In genomic region chr8:70672325-70673078, GRCm38 (mm10) we compare ENCODE assay signal across 8 mouse cellular contexts. TPM values are rescaled to one million over a fixed set of nuclear protein-coding genes. Genes with fewer than 3 reads are reported as not detected.
DNase-seq lines count a peak whose midpoint lies in the region; ATAC-seq and TF ChIP-seq lines count a peak whose summit lies in the region.

No protein-coding gene starts in this region.

- WGBS in intestine, embryonic 15.5 days: 37% methylated on average over 19 of the region's 19 CpGs
- 39% methylated on average over 19 of the region's 19 CpGs for WGBS in neural tube, embryonic 13.5 days

- peak overlapping the region; percentile 52 for H3K9ac ChIP-seq in intestine, embryonic 15.5 days
- H3K9ac ChIP-seq in neural tube, embryonic 13.5 days: peak overlapping the region; percentile 72

- peak; percentile 32 for ATAC-seq in intestine, embryonic 15.5 days
- peak; percentile 58 for ATAC-seq in neural tube, embryonic 13.5 days (ENCODE audit: low read depth)

- TF ChIP-seq POLR2A in cortical plate, adult 2 months (IDR thresholded peaks at IDR 0.05; ENCODE audit: extremely low read depth, insufficient read depth, low read length): no peak

- peaks cover 6% of the 10 kb centered on the region; the same call in 1 of the 2 replicates for H3K36me3 ChIP-seq in intestine, embryonic 15.5 days
- H3K36me3 ChIP-seq in neural tube, embryonic 13.5 days: peaks cover 7% of the 10 kb centered on the region; the same call in 1 of the 2 replicates

- TF ChIP-seq CTCF in layer of hippocampus, adult 2 months (conservative IDR thresholded peaks at IDR 0.05): no peak
- TF ChIP-seq CTCF in cortical plate, adult 2 months (IDR thresholded peaks at IDR 0.05; ENCODE audit: extremely low read depth, insufficient read depth, low read length): 0 out of 2 replicates have a peak, but pooled peaks have one; percentile 4

- no peaks in the 10 kb centered on the region for H3K27me3 ChIP-seq in intestine, embryonic 15.5 days (replicated peaks)
- H3K27me3 ChIP-seq in neural tube, embryonic 13.5 days: no peaks in the 10 kb centered on the region

- no peak for DNase-seq in layer of hippocampus, adult 2 months (ENCODE audit: low spot score in 2 of 2)
- DNase-seq in layer of hippocampus, adult 9-11 months: no peak
- DNase-seq in ovary, postnatal 14 days (ENCODE audit: low spot score): no peak
- DNase-seq in cerebellum, adult 8-10 months: no peak
- DNase-seq in thymus, adult 18-20 months: no peak

- H3K9me3 ChIP-seq in intestine, embryonic 15.5 days: no peaks in the 10 kb centered on the region
- no peaks in the 10 kb centered on the region for H3K9me3 ChIP-seq in neural tube, embryonic 13.5 days

- peak overlapping the region; percentile 92 for H3K27ac ChIP-seq in layer of hippocampus, adult 2 months
- peak overlapping the region; percentile 69 for H3K27ac ChIP-seq in cortical plate, adult 2 months (ENCODE audit: insufficient read depth, low read length)
- H3K27ac ChIP-seq in intestine, embryonic 15.5 days: peak overlapping the region; percentile 67
- peak overlapping the region; percentile 93 for H3K27ac ChIP-seq in neural tube, embryonic 13.5 days (replicated peaks)

- H3K4me2 ChIP-seq in intestine, embryonic 15.5 days (replicated peaks): peak overlapping the region; percentile 64
- peak overlapping the region; percentile 80 for H3K4me2 ChIP-seq in neural tube, embryonic 13.5 days

- peaks cover 5% of the 10 kb centered on the region for H3K4me1 ChIP-seq in cortical plate, adult 2 months (ENCODE audit: control insufficient read depth, insufficient read depth, low read length)
- H3K4me1 ChIP-seq in intestine, embryonic 15.5 days (replicated peaks): peaks cover 19% of the 10 kb centered on the region
- peaks cover 34% of the 10 kb centered on the region for H3K4me1 ChIP-seq in neural tube, embryonic 13.5 days (replicated peaks)

- peak overlapping the region; percentile 52 for H3K4me3 ChIP-seq in layer of hippocampus, adult 2 months
- H3K4me3 ChIP-seq in cortical plate, adult 2 months (ENCODE audit: insufficient read depth, low read length): peak overlapping the region; percentile 39
- H3K4me3 ChIP-seq in intestine, embryonic 15.5 days (replicated peaks): peak overlapping the region; percentile 74
- H3K4me3 ChIP-seq in neural tube, embryonic 13.5 days: peak overlapping the region; percentile 60

RNA-seq across cellular contexts. Expression of gene Lsm4, which starts 0.5 kb away (rescaled TPM):
- 10 to 100 TPM; 58.2 to 61.8 TPM for total RNA-seq in layer of hippocampus, adult 2 months (2021)
- 100 and 105 TPM in 2 replicates for polyA plus RNA-seq in cortical plate, adult 2 months (2012; rRNA removed)
- 286 and 323 TPM in 2 replicates for polyA plus RNA-seq in intestine, embryonic 15.5 days (2015; fragmentation: Nextera tagmentation; extraction: Ambion mirVana)
- polyA plus RNA-seq in neural tube, embryonic 13.5 days (2015; fragmentation: Nextera tagmentation; extraction: Ambion mirVana): 214 and 215 TPM in 2 replicates

RNA-seq across cellular contexts. Expression of gene Pgpep1, which starts 12.3 kb away (rescaled TPM):
- total RNA-seq in layer of hippocampus, adult 2 months (2021): 10 to 100 TPM; 25.4 to 29.1 TPM
- 18.1 and 19.7 TPM in 2 replicates for polyA plus RNA-seq in cortical plate, adult 2 months (2012; rRNA removed)
- 58.0 and 74.2 TPM in 2 replicates for polyA plus RNA-seq in intestine, embryonic 15.5 days (2015; fragmentation: Nextera tagmentation; extraction: Ambion mirVana)
- polyA plus RNA-seq in neural tube, embryonic 13.5 days (2015; fragmentation: Nextera tagmentation; extraction: Ambion mirVana): 102 and 108 TPM in 2 replicates

RNA-seq across cellular contexts. Expression of gene Jund, which starts 26.2 kb away (rescaled TPM):
- 100 to 1,000 TPM; 165 to 181 TPM for total RNA-seq in layer of hippocampus, adult 2 months (2021)
- 223 and 226 TPM in 2 replicates for polyA plus RNA-seq in cortical plate, adult 2 months (2012; rRNA removed)
- polyA plus RNA-seq in intestine, embryonic 15.5 days (2015; fragmentation: Nextera tagmentation; extraction: Ambion mirVana): 83.7 and 88.8 TPM in 2 replicates
- polyA plus RNA-seq in neural tube, embryonic 13.5 days (2015; fragmentation: Nextera tagmentation; extraction: Ambion mirVana): 108 and 112 TPM in 2 replicates

RNA-seq across cellular contexts. Expression of gene Iqcn, which starts 30.8 kb away (rescaled TPM):
- under 1 TPM; 0.07 to 0.08 TPM for total RNA-seq in layer of hippocampus, adult 2 months (2021)
- polyA plus RNA-seq in cortical plate, adult 2 months (2012; rRNA removed): 0.08 and 0.13 TPM in 2 replicates
- not detected in 2 replicates for polyA plus RNA-seq in intestine, embryonic 15.5 days (2015; fragmentation: Nextera tagmentation; extraction: Ambion mirVana)
- polyA plus RNA-seq in neural tube, embryonic 13.5 days (2015; fragmentation: Nextera tagmentation; extraction: Ambion mirVana): 0.08 and 0.17 TPM in 2 replicates

RNA-seq across cellular contexts. Expression of gene Gdf15, which starts 40.2 kb away (rescaled TPM):
- total RNA-seq in layer of hippocampus, adult 2 months (2021): under 1 TPM in 1 of 2 experiments, not detected in 1; 0.25 TPM
- 0.09 and 0.19 TPM in 2 replicates for polyA plus RNA-seq in cortical plate, adult 2 months (2012; rRNA removed)
- polyA plus RNA-seq in intestine, embryonic 15.5 days (2015; fragmentation: Nextera tagmentation; extraction: Ambion mirVana): 2.3 and 2.9 TPM in 2 replicates
- polyA plus RNA-seq in neural tube, embryonic 13.5 days (2015; fragmentation: Nextera tagmentation; extraction: Ambion mirVana): not detected in 2 replicates
